Mouse (Mus musculus) left cerebral cortex, adult 2 months (tissue): Measurements from ENCODE around the gene Coro7. TPM values are rescaled to one million over a fixed set of nuclear protein-coding genes. Genes with fewer than 3 reads are reported as not detected.
"Not testable (repeated sequence)": the region's sequence is repeated elsewhere in the genome, so short reads cannot be mapped to it uniquely, and the experiment has no call there.

Experiments
- DNase-seq, 2 experiments: peaks; one replicate each; pipeline ENCODE4 v3.0.0; 2021 to 2022; ENCODE audit warnings: low spot score in 2 of 2, mixed read lengths in 1 of 2; ENCODE audit errors: extremely low spot score in 1 of 2
- H3K27ac ChIP-seq: fragments of 200-600 bp; 2 replicates; pipeline ENCODE4 v1.8.1; 2022
- H3K4me3 ChIP-seq: fragments of 200-600 bp; 2 replicates; pipeline ENCODE4 v1.8.1; 2022
- CTCF ChIP-seq: fragments of 200-600 bp; IDR thresholded peaks from 2 replicates; pipeline ENCODE4 v1.8.1; 2022; ENCODE audit warnings: antibody characterized with exemption, mild to moderate bottlenecking, moderate library complexity
- intact Hi-C: fragments of 180-260 bp; cut with DNase I; formaldehyde crosslinking; loops from one replicate; pipeline ENCODE4 v1.15.1; 2025
- total RNA-seq, 2 experiments: library from RNA; stranded (reverse); gene quantifications; 2 replicates each; pipeline ENCODE4 v1.2.3; 2021

Gene Coro7
- total RNA-seq, 2 experiments from 2014 or later: 76.7 to 92.0 TPM

DNA sequence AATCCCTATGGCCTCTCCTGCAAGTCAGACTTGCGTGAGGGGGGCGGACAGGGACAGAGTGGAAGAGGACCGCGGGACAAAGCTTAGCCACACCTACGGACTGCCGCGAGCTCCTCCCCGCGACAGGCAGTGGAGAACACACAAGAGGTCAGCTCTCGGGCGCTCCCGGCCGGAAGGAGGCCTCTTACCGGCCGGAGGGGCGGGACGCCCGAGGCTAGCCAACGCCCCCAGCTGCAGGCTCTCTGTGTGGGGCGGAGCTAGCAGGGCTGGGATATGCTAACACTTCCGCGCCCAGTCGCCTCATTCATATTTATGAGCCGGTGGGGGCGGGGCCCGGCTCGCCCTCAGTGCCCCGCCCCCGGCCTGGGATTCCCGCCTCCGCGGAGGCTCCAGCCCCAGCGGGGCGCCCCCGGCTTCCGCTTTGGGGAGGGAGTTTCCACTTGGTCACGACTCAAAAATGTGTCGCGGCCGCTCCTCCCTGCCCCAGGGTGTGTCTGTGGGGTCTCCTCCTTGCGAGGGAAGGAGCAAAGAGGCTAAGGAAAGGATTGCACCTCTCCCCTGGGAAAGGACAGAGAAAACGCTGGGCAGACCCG, 93.0 kb downstream of the Coro7 start:
- H3K27ac ChIP-seq: peak overlapping the region; percentile 64
- intact Hi-C loops: no loop called here
- TF ChIP-seq CTCF: no peak; the same call in 1 of the 2 replicates

GRCm38 (mm10) chr16:4585642-4586530, 93.7 kb downstream of the Coro7 start:
- Histone ChIP-seq H3K4me3 (peak overlapping the region; percentile 46), H3K27ac (peak overlapping the region; percentile 53)
- TF ChIP-seq CTCF: no peak
- intact Hi-C loops: no loop called here
- no peak for DNase-seq

More for the DNA sequence above, 93.0 kb downstream of the Coro7 start:
- peak overlapping the region; percentile 46 for H3K4me3 ChIP-seq
- DNase-seq: peak; percentile 84 to 87

DNA sequence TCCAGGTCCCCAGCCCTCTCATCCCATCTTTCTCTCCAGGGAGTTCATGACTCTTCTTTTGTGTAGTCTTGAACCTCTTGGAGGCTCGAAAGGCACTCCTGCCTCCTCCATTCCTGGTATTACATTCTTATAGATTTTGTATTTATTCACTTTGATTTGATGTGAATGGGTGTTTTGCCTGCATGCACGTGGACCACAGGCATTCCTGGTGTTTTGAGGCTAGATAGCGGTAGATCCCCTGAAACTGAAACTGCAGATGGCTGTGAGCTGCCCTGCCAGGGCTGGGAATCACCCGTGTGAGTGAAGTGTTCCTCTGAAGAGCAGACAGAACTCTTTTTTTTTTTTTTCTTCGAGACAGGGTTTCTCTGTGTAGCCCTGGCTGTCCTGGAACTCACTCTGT, 95.1 kb downstream of the Coro7 start:
- TF ChIP-seq CTCF: no peak
- intact Hi-C loops: no loop called here
- Histone ChIP-seq H3K27ac (no peak overlapping the region), H3K4me3 (no peak overlapping the region)
- DNase-seq: no peak

DNA sequence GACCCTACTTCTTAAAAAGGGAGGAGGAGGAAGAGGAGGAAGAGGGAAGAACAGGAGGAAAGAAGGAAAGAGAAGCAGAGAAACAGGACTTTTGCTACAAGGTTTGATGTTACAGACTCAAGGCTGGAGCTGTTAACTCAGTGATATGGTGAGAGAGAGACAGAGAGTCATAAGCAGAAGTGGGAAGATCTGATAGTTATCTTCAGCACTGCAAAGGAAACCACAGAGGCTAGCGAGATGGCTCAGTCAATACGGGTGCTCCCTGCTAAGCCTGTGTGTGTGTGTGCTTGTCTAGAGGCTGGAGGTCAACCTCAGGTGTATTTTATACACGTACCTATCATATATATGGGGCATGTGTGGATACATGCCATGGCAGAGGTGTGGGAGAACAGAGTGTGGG, 95.8 kb downstream of the Coro7 start:
- no peak for TF ChIP-seq CTCF
- H3K27ac ChIP-seq: no peak overlapping the region
- DNase-seq: no peak

DNA sequence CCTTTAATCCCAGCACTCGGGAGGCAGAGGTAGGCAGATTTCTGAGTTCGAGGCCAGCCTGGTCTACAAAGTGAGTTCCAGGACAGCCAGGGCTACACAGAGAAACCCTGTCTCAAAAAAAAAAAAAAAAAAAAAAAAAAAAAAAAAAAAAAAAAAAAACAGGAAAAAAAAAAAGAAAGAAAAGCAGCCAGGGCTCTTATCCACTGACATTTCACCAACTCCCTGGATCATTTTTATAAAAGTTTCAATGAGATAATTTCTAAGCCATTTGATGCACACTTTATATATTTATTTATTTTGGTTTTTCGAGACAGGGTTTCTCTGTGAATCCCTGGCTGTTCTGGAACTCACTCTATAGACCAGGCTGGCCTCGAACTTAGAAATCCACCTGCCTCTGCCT, 98.4 kb downstream of the Coro7 start:
- H3K27ac ChIP-seq, H3K4me3 ChIP-seq, intact Hi-C loops, DNase-seq: not testable (repeated sequence)

More for the DNA sequence above, 95.8 kb downstream of the Coro7 start:
- intact Hi-C loops: no loop called here
- no peak overlapping the region for H3K4me3 ChIP-seq

- no peak overlapping the region for H3K4me3 ChIP-seq
- TF ChIP-seq CTCF: no peak
- no peak for DNase-seq
- H3K27ac ChIP-seq: no peak overlapping the region
- intact Hi-C loops: no loop called here
Measured at GRCm38 (mm10) chr16:4578630-4579029, 100.9 kb downstream of the Coro7 start.

- DNase-seq: no peak
- Histone ChIP-seq H3K27ac (no peak overlapping the region), H3K4me3 (no peak overlapping the region)
- TF ChIP-seq CTCF: no peak
- intact Hi-C loops: no loop called here
Measured at GRCm38 (mm10) chr16:4576873-4577272, 102.7 kb downstream of the Coro7 start.

Other genes with a start within 250 kb of the Coro7 start
- gene Srl, start 138.0 kb downstream of the Coro7 start, total RNA-seq: 1 to 10 TPM; 5.1 to 5.9 TPM
- gene Tfap4, start 119.9 kb downstream of the Coro7 start, total RNA-seq: 1 to 10 TPM; 2.9 to 4.3 TPM
- 10 to 100 TPM; 12.9 to 16.2 TPM for gene Glis2, start 85.1 kb downstream of the Coro7 start, total RNA-seq
- gene Pam16, start 54.8 kb downstream of the Coro7 start, total RNA-seq: 10 to 100 TPM; 78.1 to 94.1 TPM
- gene Vasn, start 39.8 kb downstream of the Coro7 start, total RNA-seq: 10 to 100 TPM; 11.5 to 13.1 TPM
- gene Dnaja3, start 39.8 kb downstream of the Coro7 start, total RNA-seq: 10 to 100 TPM; 56.9 to 62.2 TPM
- 10 to 100 TPM in 1 of 2 experiments, 1 to 10 TPM in 1; 9.7 to 10.8 TPM for gene Nmral1, start 39.6 kb upstream of the Coro7 start, total RNA-seq
- gene Hmox2, start 46.6 kb upstream of the Coro7 start, total RNA-seq: 10 to 100 TPM; 76.1 to 79.1 TPM
- gene Cdip1, start 110.5 kb upstream of the Coro7 start, total RNA-seq: 100 to 1,000 TPM; 189 to 204 TPM
- gene 4930562C15Rik, start 155.6 kb upstream of the Coro7 start, total RNA-seq: not detected
- gene Ubald1, start 200.5 kb upstream of the Coro7 start, total RNA-seq: 10 to 100 TPM; 91.8 to 93.7 TPM
- gene Mgrn1, start 206.5 kb upstream of the Coro7 start, total RNA-seq: 100 to 1,000 TPM; 208 to 211 TPM